Mouse (Mus musculus) MEL (cell line): ENCODE measurements around the gene Grb7. TPM values are rescaled to one million over a fixed set of nuclear protein-coding genes. Genes with fewer than 3 reads are reported as not detected.

Experiments used
- DNase-seq: peaks from one replicate; pipeline ENCODE4 v3.0.0; 2011; ENCODE audit warnings: low read depth, low spot score
- H3K27ac ChIP-seq: 2 replicates; pipeline ENCODE4 v1.5.1; 2012; ENCODE audit warnings: low read depth, mild to moderate bottlenecking, control low read depth, low read length, moderate library complexity; ENCODE audit not compliant: control insufficient read depth
- H3K27me3 ChIP-seq, 2 experiments: fragments of 150-350 bp in 1 of 2; sonication (generic) in 1 of 2; 2 replicates each; pipeline ENCODE4 v1.6.1; 2012; ENCODE audit warnings: low read length in 2 of 2, mild to moderate bottlenecking in 2 of 2, improper control_type of control experiment in 1 of 2, moderate library complexity in 1 of 2; ENCODE audit not compliant: insufficient read depth in 2 of 2, control insufficient read depth in 1 of 2
- H3K36me3 ChIP-seq, 2 experiments: 2 replicates each; pipeline ENCODE4 v1.6.1; 2012 to 2014; ENCODE audit warnings: low read length in 2 of 2, improper control_type of control experiment in 1 of 2, inconsistent platforms in 1 of 2, mild to moderate bottlenecking in 1 of 2; ENCODE audit not compliant: insufficient read depth in 2 of 2, control insufficient read depth in 1 of 2
- H3K4me1 ChIP-seq, 2 experiments: fragments of 150-350 bp in 1 of 2; sonication (generic) in 1 of 2; 2 replicates each; pipeline ENCODE4 v1.6.1; 2012; ENCODE audit warnings: low read length in 2 of 2, improper control_type of control experiment in 1 of 2, mild to moderate bottlenecking in 1 of 2; ENCODE audit not compliant: insufficient read depth in 2 of 2, control insufficient read depth in 1 of 2
- H3K4me3 ChIP-seq, 2 experiments: fragments of 150-350 bp in 1 of 2; sonication (generic) in 1 of 2; 2 replicates each; pipeline ENCODE4 v1.5.1; 2012; ENCODE audit warnings: low read depth in 2 of 2, low read length in 2 of 2, mild to moderate bottlenecking in 2 of 2, moderate library complexity in 2 of 2, control low read depth in 1 of 2, improper control_type of control experiment in 1 of 2; ENCODE audit not compliant: control insufficient read depth in 1 of 2, insufficient read depth in 1 of 2
- H3K79me2 ChIP-seq: 2 replicates; pipeline ENCODE4 v1.6.1; 2012; ENCODE audit warnings: mild to moderate bottlenecking, low read length, moderate library complexity; ENCODE audit not compliant: control insufficient read depth, poor library complexity, insufficient read depth
- H3K9ac ChIP-seq: 2 replicates; pipeline ENCODE4 v1.6.1; 2012; ENCODE audit warnings: low read depth, mild to moderate bottlenecking, control low read depth, low read length, moderate library complexity; ENCODE audit not compliant: control insufficient read depth, poor library complexity, severe bottlenecking
- H3K9me3 ChIP-seq: fragments of 150-350 bp; sonication (generic); replicated peaks from 2 replicates; pipeline ENCODE4 v1.6.1; 2012; ENCODE audit warnings: mild to moderate bottlenecking, low read length, improper control_type of control experiment, moderate library complexity; ENCODE audit not compliant: insufficient read depth
- CHD1 ChIP-seq: IDR thresholded peaks from 2 replicates; pipeline ENCODE4 v1.6.1; 2012; ENCODE audit warnings: low read depth, mild to moderate bottlenecking, inconsistent platforms, low read length, improper control_type of control experiment
- CTCF ChIP-seq, 3 experiments: IDR thresholded peaks in 2 of 3; conservative IDR thresholded peaks in 1 of 3; 2 replicates each; pipeline ENCODE4 v1.5.1; 2011 to 2012; ENCODE audit warnings: low read length in 3 of 3, low read depth in 2 of 3, mild to moderate bottlenecking in 2 of 3, improper control_type of control experiment in 1 of 3, inconsistent platforms in 1 of 3, mixed read lengths in 1 of 3, moderate library complexity in 1 of 3; ENCODE audit not compliant: control insufficient read depth in 1 of 3, insufficient read depth in 1 of 3, poor library complexity in 1 of 3, severe bottlenecking in 1 of 3
- EP300 ChIP-seq, 2 experiments: IDR thresholded peaks; 2 replicates each; pipeline ENCODE4 v1.6.1; 2011; ENCODE audit warnings: improper control_type of control experiment in 2 of 2, low read length in 2 of 2, low read depth in 1 of 2, mild to moderate bottlenecking in 1 of 2
- ETS1 ChIP-seq: IDR thresholded peaks from 2 replicates; pipeline ENCODE4 v1.6.1; 2012; ENCODE audit warnings: low read depth, mild to moderate bottlenecking, inconsistent platforms, low read length, improper control_type of control experiment, moderate library complexity
- HCFC1 ChIP-seq: IDR thresholded peaks from 2 replicates; pipeline ENCODE4 v1.6.1; 2012; ENCODE audit warnings: low read depth, mild to moderate bottlenecking, inconsistent platforms, low read length, improper control_type of control experiment, moderate library complexity
- KAT2A ChIP-seq: conservative IDR thresholded peaks from 2 replicates; pipeline ENCODE4 v1.6.1; 2012; ENCODE audit warnings: low read depth, low read length, improper control_type of control experiment, inconsistent platforms
- MAFK ChIP-seq: IDR thresholded peaks from 2 replicates; pipeline ENCODE4 v1.6.1; 2011; ENCODE audit warnings: low read depth, mild to moderate bottlenecking, low read length, improper control_type of control experiment, borderline replicate concordance
- MAX ChIP-seq: IDR thresholded peaks from 2 replicates; pipeline ENCODE4 v1.6.1; 2011; ENCODE audit warnings: low read length, improper control_type of control experiment
- MAZ ChIP-seq: IDR thresholded peaks from 2 replicates; pipeline ENCODE4 v1.6.1; 2012; ENCODE audit warnings: low read depth, mild to moderate bottlenecking, inconsistent platforms, low read length, improper control_type of control experiment
- MEF2A ChIP-seq: IDR thresholded peaks from 2 replicates; pipeline ENCODE4 v1.6.1; 2014; ENCODE audit warnings: low read depth, mild to moderate bottlenecking, inconsistent platforms, low read length, improper control_type of control experiment; ENCODE audit not compliant: poor library complexity, insufficient replicate concordance, severe bottlenecking; ENCODE audit errors: extremely low read depth
- MXI1 ChIP-seq: IDR thresholded peaks from 2 replicates; pipeline ENCODE4 v1.6.1; 2011; ENCODE audit warnings: mild to moderate bottlenecking, low read depth, low read length, improper control_type of control experiment
- MYB ChIP-seq: IDR thresholded peaks from 2 replicates; pipeline ENCODE4 v1.6.1; 2011; ENCODE audit warnings: mild to moderate bottlenecking, low read depth, low read length, improper control_type of control experiment
- POLR2A ChIP-seq, 2 experiments: IDR thresholded peaks; 2 replicates each; pipeline ENCODE4 v1.6.1; 2011 to 2012; ENCODE audit warnings: low read length in 2 of 2, mild to moderate bottlenecking in 2 of 2, control low read depth in 1 of 2, improper control_type of control experiment in 1 of 2, low read depth in 1 of 2, moderate library complexity in 1 of 2; ENCODE audit not compliant: control insufficient read depth in 1 of 2, insufficient read depth in 1 of 2, poor library complexity in 1 of 2
- POLR2AphosphoS5 ChIP-seq: IDR thresholded peaks from 2 replicates; pipeline ENCODE4 v1.6.1; 2012; ENCODE audit warnings: low read depth, borderline replicate concordance, mild to moderate bottlenecking, inconsistent platforms, low read length, moderate library complexity, mixed read lengths
- RCOR1 ChIP-seq: IDR thresholded peaks from 2 replicates; pipeline ENCODE4 v1.6.1; 2012; ENCODE audit warnings: low read depth, mild to moderate bottlenecking, inconsistent platforms, low read length, improper control_type of control experiment
- SMC3 ChIP-seq: IDR thresholded peaks from 2 replicates; pipeline ENCODE4 v1.6.1; 2011; ENCODE audit warnings: low read depth, low read length, improper control_type of control experiment
- TAL1 ChIP-seq: IDR thresholded peaks from 2 replicates; pipeline ENCODE4 v1.6.1; 2012; ENCODE audit warnings: mild to moderate bottlenecking, inconsistent platforms, low read length, moderate library complexity, mixed read lengths
- TCF12 ChIP-seq: IDR thresholded peaks from 2 replicates; pipeline ENCODE4 v1.6.1; 2014; ENCODE audit warnings: low read depth, mild to moderate bottlenecking, inconsistent platforms, low read length, improper control_type of control experiment, moderate library complexity
- UBTF ChIP-seq: IDR thresholded peaks from 2 replicates; pipeline ENCODE4 v1.6.1; 2012; ENCODE audit warnings: low read depth, mild to moderate bottlenecking, inconsistent platforms, low read length, improper control_type of control experiment, moderate library complexity, borderline replicate concordance; ENCODE audit not compliant: insufficient read depth
- USF2 ChIP-seq, 2 experiments: IDR thresholded peaks; 2 replicates each; pipeline ENCODE4 v1.6.1; 2011 to 2012; ENCODE audit warnings: improper control_type of control experiment in 2 of 2, low read length in 2 of 2, borderline replicate concordance in 1 of 2, inconsistent platforms in 1 of 2, low read depth in 1 of 2, mild to moderate bottlenecking in 1 of 2; ENCODE audit not compliant: insufficient read depth in 1 of 2
- ZKSCAN1 ChIP-seq: IDR thresholded peaks from 2 replicates; pipeline ENCODE4 v1.6.1; 2012; ENCODE audit warnings: low read depth, mild to moderate bottlenecking, inconsistent platforms, low read length, improper control_type of control experiment, moderate library complexity
- ZMIZ1 ChIP-seq: IDR thresholded peaks from 2 replicates; pipeline ENCODE4 v1.6.1; 2012; ENCODE audit warnings: low read depth, mild to moderate bottlenecking, inconsistent platforms, low read length, improper control_type of control experiment, moderate library complexity
- polyA plus RNA-seq, 2 experiments: library from polyadenylated mRNA; stranded (reverse) in 1 of 2; unstranded in 1 of 2; fragments of >175 nt in 1 of 2; fragments of >200 nt in 1 of 2; gene quantifications; 2 replicates each; pipeline versions ENCODE4 v1.2.1 to v1.2.4; 2012; ENCODE audit warnings: low replicate concordance in 2 of 2, low read depth in 1 of 2; ENCODE audit not compliant: insufficient read length in 2 of 2, insufficient read depth in 1 of 2, missing spikeins in 1 of 2
- total RNA-seq: library from RNA; depleted of rRNA; stranded (reverse); fragments of 300-350 nt; gene quantifications from 2 replicates; pipeline ENCODE4 v1.2.3, GENCODE M21; 2012

Grb7 gene
- total and polyA plus RNA-seq, 3 experiments: 0.21 TPM; not detected in 2

GRCm38 (mm10) chr11:98488540-98489234 is 42.5 kb downstream of the Grb7 start:
- no peak for DNase-seq
- Histone ChIP-seq H3K4me1 (no peaks in the 10 kb centered on the region), H3K27ac (no peak overlapping the region), H3K4me3 (no peak overlapping the region), H3K79me2 (no peaks in the 10 kb centered on the region), H3K36me3 (no peaks in the 10 kb centered on the region), H3K9ac (no peak overlapping the region), H3K27me3 (peaks cover 8 to 12% of the 10 kb centered on the region in 2 experiments), H3K9me3 (no peaks in the 10 kb centered on the region)
- TF ChIP-seq CHD1 (no peak), ETS1 (no peak), TAL1 (no peak), SMC3 (no peak), CTCF (IDR thresholded peaks at IDR 0.05 in 2 of 3, conservative IDR thresholded peaks at IDR 0.05 in 1 of 3; ENCODE audit: control insufficient read depth in 1 of 3, insufficient read depth in 1 of 3, low read depth in 2 of 3, low read length in 3 of 3, poor library complexity in 1 of 3, severe bottlenecking in 1 of 3) (no peak)

- no peak overlapping the region for H3K4me3 ChIP-seq
- H3K4me1 ChIP-seq: no peaks in the 10 kb centered on the region
- H3K9me3 ChIP-seq: no peaks in the 10 kb centered on the region
- TF ChIP-seq RCOR1: no peak
- TF ChIP-seq MAX: no peak
- no peak for TF ChIP-seq TAL1
- TF ChIP-seq MYB: no peak
- no peak for TF ChIP-seq MAFK
- TF ChIP-seq EP300 (IDR thresholded peaks at IDR 0.05; ENCODE audit: low read depth in 1 of 2, low read length in 2 of 2): no peak
- no peak for TF ChIP-seq MXI1
- TF ChIP-seq MAZ: no peak
- TF ChIP-seq POLR2AphosphoS5: no peak
- no peak for TF ChIP-seq USF2 (IDR thresholded peaks at IDR 0.05; ENCODE audit: borderline replicate concordance in 1 of 2, insufficient read depth in 1 of 2, low read depth in 1 of 2, low read length in 2 of 2)
- no peak for TF ChIP-seq ZMIZ1
- no peak for TF ChIP-seq KAT2A
- TF ChIP-seq CHD1: no peak
- no peak for TF ChIP-seq HCFC1
- TF ChIP-seq UBTF: no peak
- TF ChIP-seq POLR2A (IDR thresholded peaks at IDR 0.05; ENCODE audit: control insufficient read depth in 1 of 2, insufficient read depth in 1 of 2, low read depth in 1 of 2, low read length in 2 of 2, poor library complexity in 1 of 2): no peak
- no peak for TF ChIP-seq ZKSCAN1
- TF ChIP-seq MEF2A: no peak
- no peak for TF ChIP-seq TCF12
- H3K79me2 ChIP-seq: no peaks in the 10 kb centered on the region
- peaks cover 11 to 24% of the 10 kb centered on the region in 2 experiments for H3K27me3 ChIP-seq
- no peak overlapping the region for H3K9ac ChIP-seq
- DNase-seq: no peak
- H3K27ac ChIP-seq: no peak overlapping the region
- no peaks in the 10 kb centered on the region for H3K36me3 ChIP-seq
These were observed 45.4 kb downstream of the Grb7 start for GRCm38 (mm10) chr11:98491571-98491970.
